Mouse (Mus musculus): ENCODE data around the gene Adgrb3.

GRCm38 (mm10) chr1:25652717-25653116, 176.8 kb downstream of the Adgrb3 start:
- no peak for TF ChIP-seq CTCF (IDR thresholded peaks at IDR 0.05; ENCODE audit: insufficient read depth, low read depth, low read length)
- TF ChIP-seq POLR2A (IDR thresholded peaks at IDR 0.05; ENCODE audit: insufficient read depth, low read depth, low read length): no peak

Measured in olfactory bulb, adult 2 months (tissue).